Mouse (Mus musculus) heart, adult 2 months (tissue): ENCODE measurements around the gene Gnaq.

ENCODE experiments used
- CTCF ChIP-seq: fragments of 200-600 bp; IDR thresholded peaks from 2 replicates; pipeline ENCODE4 v1.8.1; 2022; ENCODE audit warnings: antibody characterized with exemption, mild to moderate bottlenecking, moderate library complexity
- EP300 ChIP-seq: fragments of 200-500 bp; IDR thresholded peaks from 2 replicates; pipeline ENCODE4 v1.6.1; 2011; ENCODE audit warnings: low read depth, low read length, control low read depth; ENCODE audit not compliant: insufficient read depth
- POLR2A ChIP-seq: fragments of 200-500 bp; IDR thresholded peaks from 2 replicates; pipeline ENCODE4 v1.6.1; 2011; ENCODE audit warnings: mild to moderate bottlenecking, low read depth, low read length, control low read depth; ENCODE audit not compliant: insufficient read depth

GRCm38 (mm10) chr19:16093616-16094015 is 39.0 kb upstream of the Gnaq start:
- no peak for TF ChIP-seq POLR2A
- no peak for TF ChIP-seq CTCF
- TF ChIP-seq EP300 = no peak
